Mouse (Mus musculus) midbrain, embryonic 11.5 days (tissue): ENCODE results near the gene Rreb1. TPM values are rescaled to one million over a fixed set of nuclear protein-coding genes. Genes with fewer than 3 reads are reported as not detected.

ENCODE experiments used
- ATAC-seq: fragments of 200-750 bp; cut with Nextera tagmentation; 2 replicates; pipeline ENCODE4 v1.8.0; 2017; ENCODE audit warnings: moderate TSS enrichment, moderate library complexity; ENCODE audit not compliant: low FRiP score
- DNase-seq: peaks from one replicate; pipeline ENCODE4 v3.0.0; 2015; ENCODE audit warnings: low spot score; ENCODE audit errors: missing footprints
- H3K27ac ChIP-seq: fragments of 300-500 bp; sonication (generic); 2 replicates; pipeline ENCODE4 v1.5.1; 2014; ENCODE audit warnings: low read depth, low read length
- H3K27me3 ChIP-seq: fragments of 300-500 bp; sonication (generic); 2 replicates; pipeline ENCODE4 v1.6.1; 2014; ENCODE audit warnings: mild to moderate bottlenecking, low read length, moderate library complexity, mixed read lengths; ENCODE audit not compliant: control insufficient read depth, insufficient read depth
- H3K36me3 ChIP-seq: fragments of 300-500 bp; sonication (generic); 2 replicates; pipeline ENCODE4 v1.6.1; 2014; ENCODE audit warnings: mild to moderate bottlenecking, low read length, moderate library complexity, mixed read lengths; ENCODE audit not compliant: control insufficient read depth, insufficient read depth
- H3K4me1 ChIP-seq: fragments of 300-500 bp; sonication (generic); 2 replicates; pipeline ENCODE4 v1.6.1; 2014; ENCODE audit warnings: low read length; ENCODE audit not compliant: control insufficient read depth, insufficient read depth
- H3K4me2 ChIP-seq: fragments of 300-500 bp; sonication (generic); 2 replicates; pipeline ENCODE4 v1.6.1; 2014; ENCODE audit warnings: mild to moderate bottlenecking, moderate library complexity
- H3K4me3 ChIP-seq: fragments of 300-500 bp; sonication (generic); 2 replicates; pipeline ENCODE4 v1.5.1; 2014; ENCODE audit warnings: low read depth, low read length
- H3K9ac ChIP-seq: fragments of 300-500 bp; sonication (generic); 2 replicates; pipeline ENCODE4 v1.6.1; 2014; ENCODE audit warnings: low read length
- H3K9me3 ChIP-seq: fragments of 300-500 bp; sonication (generic); 2 replicates; pipeline ENCODE4 v1.6.1; 2016; ENCODE audit warnings: low read length; ENCODE audit not compliant: control insufficient read depth
- WGBS: fragments of 180-500 bp; shearing (Covaris S2); extraction: QIAGEN DNeasy Blood & Tissue Kit; methylation state at CpG from one replicate; pipeline ENCODE4 v1.1.7; 2014; 5-methylcytosine and 5-hydroxymethylcytosine counted together
- polyA plus RNA-seq: library from polyadenylated mRNA; unstranded; fragments of >200 nt; fragmentation: Nextera tagmentation; extraction: Ambion mirVana; gene quantifications from 2 replicates; pipeline ENCODE4 v1.2.1, GENCODE M21; 2014

Rreb1 gene
- polyA plus RNA-seq, 1 experiment from 2014 or later: 5.5 TPM

DNA sequence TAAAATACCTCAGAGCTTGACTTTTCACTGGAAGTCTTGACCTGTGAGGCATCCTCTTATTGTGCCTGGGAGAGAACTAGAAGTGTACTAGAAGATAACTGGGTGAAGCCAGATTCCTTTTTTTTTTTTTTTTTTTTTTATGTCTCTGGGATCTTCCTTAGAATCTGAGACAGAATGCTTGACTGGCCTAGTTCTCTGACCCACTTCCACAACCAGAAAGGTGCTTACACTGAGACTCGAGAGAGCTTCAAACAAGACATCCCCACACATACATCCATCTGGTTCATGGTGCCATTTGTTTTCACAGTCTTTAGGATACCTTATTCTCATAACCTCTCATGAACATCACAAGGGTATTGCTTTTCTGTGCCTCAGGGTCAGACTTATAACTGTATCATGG, 118.2 kb downstream of the Rreb1 start:
- no peaks in the 10 kb centered on the region for H3K36me3 ChIP-seq

DNA sequence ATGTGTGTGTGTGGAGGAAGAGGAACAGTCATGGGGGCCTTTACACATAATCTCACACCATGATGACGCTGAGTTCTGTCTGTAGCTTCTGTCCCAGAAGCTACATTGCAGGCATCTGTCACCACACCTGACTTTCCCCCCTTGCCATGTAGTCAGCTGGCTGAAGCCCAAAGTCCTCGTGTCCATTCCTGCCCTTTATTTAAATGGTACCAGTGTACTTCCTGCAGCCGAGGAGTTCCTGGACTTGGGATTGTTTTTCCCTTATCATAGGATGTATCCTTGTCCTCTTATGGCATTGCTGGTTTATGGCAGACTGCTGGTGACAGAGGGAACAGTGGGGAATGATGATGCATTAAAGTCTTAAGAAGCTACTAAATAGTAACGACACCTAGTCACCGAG, 120.6 kb downstream of the Rreb1 start:
- H3K4me3 ChIP-seq: no peak overlapping the region
- no peak overlapping the region for H3K27ac ChIP-seq
- no peaks in the 10 kb centered on the region for H3K4me1 ChIP-seq
- H3K9me3 ChIP-seq: no peaks in the 10 kb centered on the region
- no peaks in the 10 kb centered on the region for H3K27me3 ChIP-seq
- DNase-seq (peak; percentile 17), ATAC-seq (no peak)
- no peaks in the 10 kb centered on the region for H3K36me3 ChIP-seq
- H3K4me2 ChIP-seq: no peak overlapping the region
- 86% methylated on average over 5 of the region's 5 CpGs for WGBS
- H3K9ac ChIP-seq: no peak overlapping the region

More for the DNA sequence above, 118.2 kb downstream of the Rreb1 start:
- no peak overlapping the region for H3K4me2 ChIP-seq
- H3K4me1 ChIP-seq: no peaks in the 10 kb centered on the region
- 97% methylated on average over 1 of the region's 1 CpGs for WGBS
- H3K4me3 ChIP-seq: no peak overlapping the region
- peak; percentile 12 for DNase-seq
- H3K27ac ChIP-seq: no peak overlapping the region
- no peak for ATAC-seq
- H3K9me3 ChIP-seq: no peaks in the 10 kb centered on the region
- no peak overlapping the region for H3K9ac ChIP-seq
- H3K27me3 ChIP-seq: no peaks in the 10 kb centered on the region

DNA sequence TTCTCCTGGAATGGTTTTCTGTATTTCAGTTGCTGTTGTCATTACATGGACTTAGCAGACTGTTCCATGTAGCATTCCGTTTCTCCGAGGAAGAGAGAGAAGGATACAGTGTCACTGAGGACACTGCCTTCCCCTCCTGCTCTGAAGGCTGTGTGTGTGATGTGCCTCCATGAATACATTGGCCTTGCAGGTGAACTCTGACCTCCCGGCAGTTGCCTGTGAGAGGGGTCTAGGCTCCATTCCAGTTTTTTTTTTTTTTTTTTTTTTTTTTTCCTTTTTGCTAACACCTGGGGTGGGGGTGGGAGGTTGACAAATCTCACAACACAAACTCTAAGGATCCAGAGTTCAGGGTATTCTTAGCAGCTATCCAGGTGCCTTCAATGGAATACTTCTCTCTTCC, 124.8 kb downstream of the Rreb1 start:
- Histone ChIP-seq H3K27me3 (no peaks in the 10 kb centered on the region), H3K9ac (no peak overlapping the region), H3K4me2 (no peak overlapping the region), H3K36me3 (no peaks in the 10 kb centered on the region), H3K4me3 (no peak overlapping the region), H3K4me1 (no peaks in the 10 kb centered on the region), H3K9me3 (no peaks in the 10 kb centered on the region), H3K27ac (no peak overlapping the region)
- no peak for DNase-seq
- no peak for ATAC-seq
- WGBS: 89% methylated on average over 3 of the region's 3 CpGs

DNA sequence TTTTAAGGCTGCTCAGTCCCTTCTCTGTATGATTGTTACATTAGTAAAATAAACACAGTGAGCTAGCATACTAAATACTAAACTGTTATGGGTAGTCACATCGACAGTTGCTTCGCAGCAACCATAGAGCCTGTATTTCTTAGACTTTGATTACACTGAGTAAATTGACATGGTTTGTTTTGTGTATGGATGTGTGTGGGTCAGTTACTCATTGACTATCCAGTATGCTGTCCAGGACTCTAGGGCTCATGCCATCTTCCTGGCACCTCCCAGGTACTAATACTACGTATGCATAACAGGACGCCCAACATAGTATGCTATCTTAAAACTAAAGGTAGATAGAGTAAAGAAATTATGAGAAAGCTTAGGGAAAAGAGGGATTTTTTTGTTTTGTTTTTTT, 125.3 kb downstream of the Rreb1 start:
- ATAC-seq (no peak), DNase-seq (no peak)
- Histone ChIP-seq H3K4me1 (no peaks in the 10 kb centered on the region), H3K27ac (no peak overlapping the region), H3K36me3 (no peaks in the 10 kb centered on the region), H3K4me3 (no peak overlapping the region), H3K4me2 (no peak overlapping the region), H3K9me3 (no peaks in the 10 kb centered on the region), H3K9ac (no peak overlapping the region), H3K27me3 (no peaks in the 10 kb centered on the region)
- 96% methylated on average over 4 of the region's 4 CpGs for WGBS

DNA sequence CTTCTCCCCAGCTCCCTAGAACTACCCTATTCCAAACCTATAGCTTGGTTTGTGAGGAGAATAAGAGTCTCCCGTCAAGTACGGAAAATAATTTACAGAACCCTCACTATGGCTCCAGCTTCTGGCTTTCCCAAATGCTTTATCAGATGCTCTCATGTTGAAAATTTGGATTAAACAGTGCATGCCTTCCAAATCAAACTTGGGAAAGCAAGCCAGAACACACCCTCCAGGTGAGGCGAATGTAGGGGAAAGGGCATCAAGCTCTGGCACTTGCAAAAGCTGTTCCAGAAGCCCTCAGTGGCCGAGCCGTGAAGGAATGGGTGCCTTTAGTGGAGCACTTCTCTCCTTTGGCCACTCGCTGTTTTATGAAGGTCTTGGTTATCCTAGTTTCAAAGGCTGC, 126.2 kb downstream of the Rreb1 start:
- Histone ChIP-seq H3K27me3 (no peaks in the 10 kb centered on the region), H3K4me1 (no peaks in the 10 kb centered on the region), H3K4me2 (no peak overlapping the region), H3K36me3 (no peaks in the 10 kb centered on the region), H3K4me3 (no peak overlapping the region), H3K9ac (no peak overlapping the region), H3K27ac (no peak overlapping the region), H3K9me3 (no peaks in the 10 kb centered on the region)
- no peak for ATAC-seq
- 94% methylated on average over 6 of the region's 6 CpGs for WGBS
- DNase-seq: no peak

DNA sequence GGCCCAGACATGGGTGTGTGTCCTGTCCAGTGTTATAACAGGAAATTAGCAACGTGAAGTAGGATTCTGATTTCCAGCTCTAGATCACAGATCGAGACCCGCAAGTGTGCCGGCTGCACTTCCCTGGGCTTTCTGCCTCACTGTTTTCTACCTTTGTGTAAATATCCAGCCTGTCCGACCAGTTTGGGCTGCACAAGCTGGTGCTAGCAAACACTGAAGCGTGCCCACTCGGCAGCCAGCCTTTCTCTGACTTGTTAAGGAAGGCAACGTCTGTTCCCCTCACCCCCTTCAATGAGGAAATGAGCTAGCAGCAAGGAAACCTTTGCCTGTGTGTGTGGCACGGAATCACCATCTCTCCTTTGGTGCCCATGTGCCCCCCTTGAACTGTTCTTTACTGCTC, 129.9 kb downstream of the Rreb1 start:
- Histone ChIP-seq H3K4me1 (no peaks in the 10 kb centered on the region; the same call in 1 of the 2 replicates), H3K4me3 (no peak overlapping the region), H3K9me3 (no peaks in the 10 kb centered on the region), H3K4me2 (no peak overlapping the region), H3K36me3 (no peaks in the 10 kb centered on the region), H3K27me3 (no peaks in the 10 kb centered on the region), H3K9ac (no peak overlapping the region), H3K27ac (no peak overlapping the region)
- DNase-seq: no peak
- 88% methylated on average over 9 of the region's 9 CpGs for WGBS
- no peak for ATAC-seq

DNA sequence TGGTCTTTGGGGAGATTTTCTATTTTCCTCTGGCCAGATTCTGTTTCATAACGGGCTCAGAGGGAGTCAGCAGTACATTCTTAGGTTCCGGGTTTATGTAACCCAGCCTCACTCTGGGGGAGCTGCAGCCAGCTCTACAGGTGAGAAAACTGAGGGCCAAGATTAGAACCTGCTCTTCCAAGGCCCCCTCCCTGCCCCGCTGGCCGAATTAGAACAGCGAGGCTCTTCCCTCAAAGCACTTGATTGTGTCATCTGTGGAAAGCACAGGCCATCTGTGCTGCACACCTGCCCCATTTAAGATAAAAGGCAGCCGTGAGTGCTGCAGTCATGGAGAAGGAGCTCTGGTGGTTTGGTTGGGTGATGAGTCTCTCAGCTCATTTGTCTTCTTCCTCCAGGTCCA, 130.3 kb downstream of the Rreb1 start:
- Histone ChIP-seq H3K4me1 (no peaks in the 10 kb centered on the region; the same call in 1 of the 2 replicates), H3K4me3 (no peak overlapping the region), H3K36me3 (no peaks in the 10 kb centered on the region), H3K27ac (no peak overlapping the region), H3K9me3 (no peaks in the 10 kb centered on the region), H3K4me2 (no peak overlapping the region), H3K27me3 (no peaks in the 10 kb centered on the region), H3K9ac (no peak overlapping the region)
- no peak for ATAC-seq
- DNase-seq: no peak
- 89% methylated on average over 6 of the region's 6 CpGs for WGBS

DNA sequence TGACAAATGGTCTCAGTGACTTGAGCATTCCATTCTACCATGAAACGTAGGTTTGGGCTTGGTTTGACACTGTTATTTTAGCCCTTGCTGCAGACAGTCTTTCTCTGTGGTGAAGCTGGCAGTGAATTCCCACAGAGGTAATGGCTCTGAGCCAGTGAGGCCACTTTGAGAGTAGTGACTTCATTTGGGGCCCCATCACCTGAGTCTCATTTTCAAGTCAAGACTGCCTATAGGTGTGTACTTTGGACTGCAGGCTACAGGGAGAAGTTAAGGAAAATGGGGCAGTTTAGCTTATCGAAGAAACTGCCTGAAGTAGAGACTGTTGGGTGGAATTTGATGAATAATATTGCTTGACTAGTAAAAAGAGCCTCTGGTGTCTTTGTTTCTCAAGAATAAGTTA, 131.0 kb downstream of the Rreb1 start:
- 89% methylated on average over 2 of the region's 2 CpGs for whole genome bisulfite sequencing
- ATAC-seq (no peak), DNase-seq (no peak)
- H3K9me3 ChIP-seq: no peaks in the 10 kb centered on the region
- no peaks in the 10 kb centered on the region for H3K36me3 ChIP-seq
- H3K27ac ChIP-seq: no peak overlapping the region
- H3K4me2 ChIP-seq: no peak overlapping the region
- H3K4me1 ChIP-seq: no peaks in the 10 kb centered on the region; the same call in 1 of the 2 replicates
- no peak overlapping the region for H3K9ac ChIP-seq
- H3K27me3 ChIP-seq: no peaks in the 10 kb centered on the region
- no peak overlapping the region for H3K4me3 ChIP-seq

DNA sequence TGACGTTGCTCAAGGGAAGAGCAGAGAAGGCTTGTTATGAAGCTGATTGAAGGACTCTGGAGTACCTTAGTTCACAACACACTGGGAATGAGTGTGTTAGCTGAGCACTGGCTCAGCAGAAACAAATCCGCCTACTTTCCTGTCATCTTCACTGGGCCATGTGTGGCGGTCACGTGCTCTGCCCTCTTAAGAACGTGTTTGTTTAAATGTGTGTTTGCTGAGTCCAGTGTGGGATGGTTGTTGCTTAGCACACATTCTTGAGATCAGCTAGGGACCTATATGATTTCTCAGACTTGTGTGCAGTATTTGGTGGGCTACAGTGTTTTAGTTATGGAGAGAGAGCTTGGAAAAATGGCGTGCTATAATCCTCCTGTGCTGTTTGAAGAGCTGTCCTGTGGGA, 133.8 kb downstream of the Rreb1 start:
- no peak overlapping the region for H3K27ac ChIP-seq
- WGBS: 78% methylated on average over 6 of the region's 6 CpGs
- H3K4me3 ChIP-seq: no peak overlapping the region
- no peaks in the 10 kb centered on the region for H3K9me3 ChIP-seq
- H3K27me3 ChIP-seq: no peaks in the 10 kb centered on the region
- DNase-seq (no peak), ATAC-seq (no peak)
- H3K36me3 ChIP-seq: no peaks in the 10 kb centered on the region
- no peak overlapping the region for H3K4me2 ChIP-seq
- H3K4me1 ChIP-seq: no peaks in the 10 kb centered on the region; the same call in 1 of the 2 replicates
- no peak overlapping the region for H3K9ac ChIP-seq
